Mouse (Mus musculus): Measurements from ENCODE around the gene Rad54l2.

DNA sequence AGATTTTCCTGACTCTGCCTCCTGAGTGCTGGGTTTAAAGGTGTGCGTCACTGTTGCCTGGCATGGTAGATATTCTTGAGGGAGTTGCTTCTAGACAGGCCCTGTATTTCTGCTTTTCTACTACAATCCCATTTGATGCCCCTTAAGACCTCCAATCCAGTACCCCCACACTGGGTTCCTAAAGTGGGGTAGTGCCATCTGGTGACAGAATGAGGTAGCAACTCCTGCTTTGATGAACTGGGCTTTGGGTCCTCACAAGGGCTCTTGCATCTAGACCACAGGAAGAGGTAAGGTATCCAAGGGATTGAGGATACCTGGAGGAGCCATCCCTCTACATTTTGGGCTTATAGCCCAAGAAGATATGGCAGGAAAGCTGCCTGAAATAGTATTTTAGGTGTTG, 30.2 kb upstream of the Rad54l2 start:
- TF ChIP-seq EP300 (optimal IDR thresholded peaks at IDR 0.05) (no peak), CTCF (IDR thresholded peaks at IDR 0.05; ENCODE audit: low read depth) (peak; percentile 64)
